Mouse (Mus musculus): Measurements from ENCODE around the gene Tex14. TPM values are rescaled to one million over a fixed set of nuclear protein-coding genes. Genes with fewer than 3 reads are reported as not detected.

Tex14 gene
- polyA plus RNA-seq (2017; shearing (Covaris generic)): 0.65 TPM

GRCm38 (mm10) chr11:87404876-87405275 is at the start of gene Tex14, which contains the start of gene Rad51c:
TSS of gene Tex14 (plus strand) at chr11:87405065.
TSS of gene Rad51c (minus strand) at chr11:87404954.

GRCm38 (mm10) chr11:87358331-87359261 is 46.3 kb upstream of the Tex14 start, which contains the start of gene Ppm1e:
TSS of gene Ppm1e (minus strand) at chr11:87359023.

GRCm38 (mm10) chr11:87566501-87566900 is 161.6 kb downstream of the Tex14 start, which contains the start of gene Gm11492:
TSS of gene Gm11492 (plus strand) at chr11:87566653.

GRCm38 (mm10) chr11:87568255-87568953 is 163.5 kb downstream of the Tex14 start, which contains the start of gene Sept4:
TSS of gene Sept4 (plus strand) at chr11:87568903.

GRCm38 (mm10) chr11:87591526-87592353 is 186.9 kb downstream of the Tex14 start, which contains the start of gene Mtmr4:
TSS of gene Mtmr4 (plus strand) at chr11:87592162.

Other genes with a start within 250 kb of the Tex14 start
- 0.24 TPM for gene Ppm1e, start 46.0 kb upstream of the Tex14 start, polyA plus RNA-seq (2017; shearing (Covaris generic))
- 2.8 TPM for gene Rad51c, start 111 bp upstream of the Tex14 start, polyA plus RNA-seq (2017; shearing (Covaris generic))
- not detected for gene Gm11492, start 161.6 kb downstream of the Tex14 start, polyA plus RNA-seq (2017; shearing (Covaris generic))
- gene Sept4, start 163.8 kb downstream of the Tex14 start, polyA plus RNA-seq (2017; shearing (Covaris generic)): 2.1 TPM
- gene Mtmr4, start 187.1 kb downstream of the Tex14 start, polyA plus RNA-seq (2017; shearing (Covaris generic)): 46.7 TPM
- gene Hsf5, start 212.1 kb downstream of the Tex14 start, polyA plus RNA-seq (2017; shearing (Covaris generic)): 0.09 TPM

All from inflammation-experienced regulatory T-cells, adult 16 weeks (primary cell).